Mouse (Mus musculus) MEL (cell line): ENCODE measurements around the gene Samd4. TPM values are rescaled to one million over a fixed set of nuclear protein-coding genes. Genes with fewer than 3 reads are reported as not detected.
A peak's percentile ranks its signal among the peaks of the same experiment; 100 is the strongest.

Experiments
- DNase-seq: peaks from one replicate; pipeline ENCODE4 v3.0.0; 2011; ENCODE audit warnings: low read depth, low spot score
- H3K27ac ChIP-seq: 2 replicates; pipeline ENCODE4 v1.5.1; 2012; ENCODE audit warnings: low read depth, mild to moderate bottlenecking, control low read depth, low read length, moderate library complexity; ENCODE audit not compliant: control insufficient read depth
- H3K27me3 ChIP-seq, 2 experiments: fragments of 150-350 bp in 1 of 2; sonication (generic) in 1 of 2; 2 replicates each; pipeline ENCODE4 v1.6.1; 2012; ENCODE audit warnings: low read length in 2 of 2, mild to moderate bottlenecking in 2 of 2, improper control_type of control experiment in 1 of 2, moderate library complexity in 1 of 2; ENCODE audit not compliant: insufficient read depth in 2 of 2, control insufficient read depth in 1 of 2
- H3K36me3 ChIP-seq, 2 experiments: 2 replicates each; pipeline ENCODE4 v1.6.1; 2012 to 2014; ENCODE audit warnings: low read length in 2 of 2, improper control_type of control experiment in 1 of 2, inconsistent platforms in 1 of 2, mild to moderate bottlenecking in 1 of 2; ENCODE audit not compliant: insufficient read depth in 2 of 2, control insufficient read depth in 1 of 2
- H3K4me1 ChIP-seq, 2 experiments: fragments of 150-350 bp in 1 of 2; sonication (generic) in 1 of 2; 2 replicates each; pipeline ENCODE4 v1.6.1; 2012; ENCODE audit warnings: low read length in 2 of 2, improper control_type of control experiment in 1 of 2, mild to moderate bottlenecking in 1 of 2; ENCODE audit not compliant: insufficient read depth in 2 of 2, control insufficient read depth in 1 of 2
- H3K4me3 ChIP-seq, 2 experiments: fragments of 150-350 bp in 1 of 2; sonication (generic) in 1 of 2; 2 replicates each; pipeline ENCODE4 v1.5.1; 2012; ENCODE audit warnings: low read depth in 2 of 2, low read length in 2 of 2, mild to moderate bottlenecking in 2 of 2, moderate library complexity in 2 of 2, control low read depth in 1 of 2, improper control_type of control experiment in 1 of 2; ENCODE audit not compliant: control insufficient read depth in 1 of 2, insufficient read depth in 1 of 2
- H3K79me2 ChIP-seq: 2 replicates; pipeline ENCODE4 v1.6.1; 2012; ENCODE audit warnings: mild to moderate bottlenecking, low read length, moderate library complexity; ENCODE audit not compliant: control insufficient read depth, poor library complexity, insufficient read depth
- H3K9ac ChIP-seq: 2 replicates; pipeline ENCODE4 v1.6.1; 2012; ENCODE audit warnings: low read depth, mild to moderate bottlenecking, control low read depth, low read length, moderate library complexity; ENCODE audit not compliant: control insufficient read depth, poor library complexity, severe bottlenecking
- H3K9me3 ChIP-seq: fragments of 150-350 bp; sonication (generic); replicated peaks from 2 replicates; pipeline ENCODE4 v1.6.1; 2012; ENCODE audit warnings: mild to moderate bottlenecking, low read length, improper control_type of control experiment, moderate library complexity; ENCODE audit not compliant: insufficient read depth
- BHLHE40 ChIP-seq: IDR thresholded peaks from 2 replicates; pipeline ENCODE4 v1.6.1; 2012; ENCODE audit warnings: low read depth, mild to moderate bottlenecking, inconsistent platforms, low read length, improper control_type of control experiment, borderline replicate concordance
- CHD1 ChIP-seq: IDR thresholded peaks from 2 replicates; pipeline ENCODE4 v1.6.1; 2012; ENCODE audit warnings: low read depth, mild to moderate bottlenecking, inconsistent platforms, low read length, improper control_type of control experiment
- CHD2 ChIP-seq: IDR thresholded peaks from 2 replicates; pipeline ENCODE4 v1.6.1; 2011; ENCODE audit warnings: low read length, improper control_type of control experiment
- E2F4 ChIP-seq: IDR thresholded peaks from 2 replicates; pipeline ENCODE4 v1.6.1; 2011; ENCODE audit warnings: low read depth, low read length, improper control_type of control experiment, borderline replicate concordance
- ELF1 ChIP-seq: IDR thresholded peaks from 2 replicates; pipeline ENCODE4 v1.6.1; 2014; ENCODE audit warnings: low read depth, mild to moderate bottlenecking, inconsistent platforms, low read length, improper control_type of control experiment, moderate library complexity
- EP300 ChIP-seq, 2 experiments: IDR thresholded peaks; 2 replicates each; pipeline ENCODE4 v1.6.1; 2011; ENCODE audit warnings: improper control_type of control experiment in 2 of 2, low read length in 2 of 2, low read depth in 1 of 2, mild to moderate bottlenecking in 1 of 2
- GABPA ChIP-seq: IDR thresholded peaks from 2 replicates; pipeline ENCODE4 v1.6.1; 2012; ENCODE audit warnings: low read depth, mild to moderate bottlenecking, inconsistent platforms, low read length, improper control_type of control experiment, moderate library complexity
- GATA1 ChIP-seq: IDR thresholded peaks from 2 replicates; pipeline ENCODE4 v1.6.1; 2011; ENCODE audit warnings: low read depth, low read length, improper control_type of control experiment
- HCFC1 ChIP-seq: IDR thresholded peaks from 2 replicates; pipeline ENCODE4 v1.6.1; 2012; ENCODE audit warnings: low read depth, mild to moderate bottlenecking, inconsistent platforms, low read length, improper control_type of control experiment, moderate library complexity
- MAFK ChIP-seq: IDR thresholded peaks from 2 replicates; pipeline ENCODE4 v1.6.1; 2011; ENCODE audit warnings: low read depth, mild to moderate bottlenecking, low read length, improper control_type of control experiment, borderline replicate concordance
- MAX ChIP-seq: IDR thresholded peaks from 2 replicates; pipeline ENCODE4 v1.6.1; 2011; ENCODE audit warnings: low read length, improper control_type of control experiment
- MXI1 ChIP-seq: IDR thresholded peaks from 2 replicates; pipeline ENCODE4 v1.6.1; 2011; ENCODE audit warnings: mild to moderate bottlenecking, low read depth, low read length, improper control_type of control experiment
- MYC ChIP-seq: IDR thresholded peaks from 2 replicates; pipeline ENCODE4 v1.6.1; 2011; ENCODE audit warnings: low read depth, mild to moderate bottlenecking, low read length, improper control_type of control experiment, moderate library complexity
- POLR2A ChIP-seq, 2 experiments: IDR thresholded peaks; 2 replicates each; pipeline ENCODE4 v1.6.1; 2011 to 2012; ENCODE audit warnings: low read length in 2 of 2, mild to moderate bottlenecking in 2 of 2, control low read depth in 1 of 2, improper control_type of control experiment in 1 of 2, low read depth in 1 of 2, moderate library complexity in 1 of 2; ENCODE audit not compliant: control insufficient read depth in 1 of 2, insufficient read depth in 1 of 2, poor library complexity in 1 of 2
- POLR2AphosphoS2 ChIP-seq: IDR thresholded peaks from 2 replicates; pipeline ENCODE4 v1.6.1; 2011; ENCODE audit warnings: low read length, improper control_type of control experiment
- RAD21 ChIP-seq: IDR thresholded peaks from 2 replicates; pipeline ENCODE4 v1.6.1; 2011; ENCODE audit warnings: mild to moderate bottlenecking, low read depth, low read length, improper control_type of control experiment
- RCOR1 ChIP-seq: IDR thresholded peaks from 2 replicates; pipeline ENCODE4 v1.6.1; 2012; ENCODE audit warnings: low read depth, mild to moderate bottlenecking, inconsistent platforms, low read length, improper control_type of control experiment
- TAL1 ChIP-seq: IDR thresholded peaks from 2 replicates; pipeline ENCODE4 v1.6.1; 2012; ENCODE audit warnings: mild to moderate bottlenecking, inconsistent platforms, low read length, moderate library complexity, mixed read lengths
- TBP ChIP-seq: IDR thresholded peaks from 2 replicates; pipeline ENCODE4 v1.8.0; 2011; ENCODE audit warnings: low read depth, low read length, improper control_type of control experiment
- UBTF ChIP-seq: IDR thresholded peaks from 2 replicates; pipeline ENCODE4 v1.6.1; 2012; ENCODE audit warnings: low read depth, mild to moderate bottlenecking, inconsistent platforms, low read length, improper control_type of control experiment, moderate library complexity, borderline replicate concordance; ENCODE audit not compliant: insufficient read depth
- USF1 ChIP-seq: IDR thresholded peaks from 2 replicates; pipeline ENCODE4 v1.6.1; 2014; ENCODE audit warnings: low read depth, mild to moderate bottlenecking, inconsistent platforms, low read length, improper control_type of control experiment, moderate library complexity
- USF2 ChIP-seq, 2 experiments: IDR thresholded peaks; 2 replicates each; pipeline ENCODE4 v1.6.1; 2011 to 2012; ENCODE audit warnings: improper control_type of control experiment in 2 of 2, low read length in 2 of 2, borderline replicate concordance in 1 of 2, inconsistent platforms in 1 of 2, low read depth in 1 of 2, mild to moderate bottlenecking in 1 of 2; ENCODE audit not compliant: insufficient read depth in 1 of 2
- ZC3H11A ChIP-seq: IDR thresholded peaks from 2 replicates; pipeline ENCODE4 v1.6.1; 2012; ENCODE audit warnings: low read depth, mild to moderate bottlenecking, inconsistent platforms, low read length, improper control_type of control experiment
- ZNF384 ChIP-seq: IDR thresholded peaks from 2 replicates; pipeline ENCODE4 v1.6.1; 2012; ENCODE audit warnings: low read depth, mild to moderate bottlenecking, inconsistent platforms, low read length, improper control_type of control experiment
- polyA plus RNA-seq, 2 experiments: library from polyadenylated mRNA; stranded (reverse) in 1 of 2; unstranded in 1 of 2; fragments of >175 nt in 1 of 2; fragments of >200 nt in 1 of 2; gene quantifications; 2 replicates each; pipeline versions ENCODE4 v1.2.1 to v1.2.4; 2012; ENCODE audit warnings: low replicate concordance in 2 of 2, low read depth in 1 of 2; ENCODE audit not compliant: insufficient read length in 2 of 2, insufficient read depth in 1 of 2, missing spikeins in 1 of 2
- total RNA-seq: library from RNA; depleted of rRNA; stranded (reverse); fragments of 300-350 nt; gene quantifications from 2 replicates; pipeline ENCODE4 v1.2.3, GENCODE M21; 2012

Gene Samd4
- total and polyA plus RNA-seq, 3 experiments, result 0.04 to 0.08 TPM; not detected in 1

GRCm38 (mm10) chr14:47105174-47105557, 222.5 kb downstream of the Samd4 start:
- H3K9ac ChIP-seq, result no peak overlapping the region
- peaks cover 0 to 1% of the 10 kb centered on the region in 2 experiments; a peak in 1 of 4 replicates for H3K27me3 ChIP-seq
- no peaks in the 10 kb centered on the region for H3K36me3 ChIP-seq
- H3K4me3 ChIP-seq, result no peak overlapping the region
- H3K79me2 ChIP-seq, result no peaks in the 10 kb centered on the region
- TF ChIP-seq MAFK, result no peak
- no peak for TF ChIP-seq CHD1
- no peak for TF ChIP-seq CHD2
- TF ChIP-seq TBP, result no peak
- no peak for TF ChIP-seq E2F4
- no peak for TF ChIP-seq USF2 (IDR thresholded peaks at IDR 0.05; ENCODE audit: borderline replicate concordance in 1 of 2, insufficient read depth in 1 of 2, low read depth in 1 of 2, low read length in 2 of 2)
- no peak for TF ChIP-seq POLR2AphosphoS2
- no peak for TF ChIP-seq GATA1
- no peak for DNase-seq
- H3K9me3 ChIP-seq, result no peaks in the 10 kb centered on the region
- no peak overlapping the region for H3K27ac ChIP-seq
- no peaks in the 10 kb centered on the region for H3K4me1 ChIP-seq

- H3K79me2 ChIP-seq, result no peaks in the 10 kb centered on the region
- H3K27ac ChIP-seq, result no peak overlapping the region
- no peaks in the 10 kb centered on the region for H3K36me3 ChIP-seq
- no peak overlapping the region for H3K9ac ChIP-seq
- no peak for DNase-seq
- H3K27me3 ChIP-seq, result peaks cover 0 to 1% of the 10 kb centered on the region in 2 experiments; a peak in 1 of 4 replicates
- no peaks in the 10 kb centered on the region for H3K9me3 ChIP-seq
- no peaks in the 10 kb centered on the region for H3K4me1 ChIP-seq
- TF ChIP-seq ELF1 (no peak), POLR2A (IDR thresholded peaks at IDR 0.05; ENCODE audit: control insufficient read depth in 1 of 2, insufficient read depth in 1 of 2, low read depth in 1 of 2, low read length in 2 of 2, poor library complexity in 1 of 2) (no peak), BHLHE40 (no peak), UBTF (no peak), ZNF384 (no peak), MYC (no peak), GATA1 (no peak), POLR2AphosphoS2 (no peak), RCOR1 (no peak), MAX (peak; percentile 48; the same call in 1 of the 2 replicates), HCFC1 (no peak), USF1 (peak; percentile 68), ZC3H11A (no peak), MXI1 (no peak), E2F4 (no peak), USF2 (IDR thresholded peaks at IDR 0.05; ENCODE audit: borderline replicate concordance in 1 of 2, insufficient read depth in 1 of 2, low read depth in 1 of 2, low read length in 2 of 2) (0 out of 4 replicates have a peak, but pooled peaks of 1 of the 2 experiments have one; percentile 64), RAD21 (no peak), TAL1 (no peak), EP300 (IDR thresholded peaks at IDR 0.05; ENCODE audit: low read depth in 1 of 2, low read length in 2 of 2) (no peak), GABPA (no peak)
- no peak overlapping the region for H3K4me3 ChIP-seq
Observed at GRCm38 (mm10) chr14:47105755-47106154, 223.1 kb downstream of the Samd4 start.
